In genomic region chr6:54040448-54040844, GRCm38 (mm10) we compare ENCODE assay signal across 8 mouse cellular contexts. TPM values are rescaled to one million over a fixed set of nuclear protein-coding genes. Genes with fewer than 3 reads are reported as not detected.
DNase-seq lines count a peak whose midpoint lies in the region; ATAC-seq lines count a peak whose summit lies in the region.

No protein-coding gene starts in this region.

- peak; percentile 27 for DNase-seq in retina, embryonic 14.5 days (ENCODE audit: low spot score)
- no peak for DNase-seq in retina, postnatal 1 day
- DNase-seq in frontal cortex, adult 2 months (ENCODE audit: extremely low spot score in 1 of 2, low spot score in 1 of 2) = no peak
- no peak for DNase-seq in right cerebral cortex, adult 2 months (ENCODE audit: low spot score in 2 of 2)

- H3K36me3 ChIP-seq in erythroblast, embryonic 14.5 days (ENCODE audit: control insufficient read depth) = no peaks in the 10 kb centered on the region
- no peaks in the 10 kb centered on the region for H3K36me3 ChIP-seq in limb, embryonic 12.5 days
- no peaks in the 10 kb centered on the region for H3K36me3 ChIP-seq in stomach, embryonic 14.5 days (ENCODE audit: control insufficient read depth, insufficient read depth, low read length)

- peaks cover 48% of the 10 kb centered on the region for H3K27me3 ChIP-seq in erythroblast, embryonic 14.5 days (ENCODE audit: control insufficient read depth)
- H3K27me3 ChIP-seq in limb, embryonic 12.5 days = peaks cover 28% of the 10 kb centered on the region
- H3K27me3 ChIP-seq in stomach, embryonic 14.5 days (ENCODE audit: control insufficient read depth, insufficient read depth, low read length) = no peaks in the 10 kb centered on the region

- no peaks in the 10 kb centered on the region for H3K4me1 ChIP-seq in erythroblast, embryonic 14.5 days (ENCODE audit: control insufficient read depth)
- H3K4me1 ChIP-seq in limb, embryonic 12.5 days (replicated peaks) = peaks cover 21% of the 10 kb centered on the region
- peaks cover 4% of the 10 kb centered on the region; the same call in 1 of the 2 replicates for H3K4me1 ChIP-seq in stomach, embryonic 14.5 days (ENCODE audit: control insufficient read depth, insufficient read depth, low read length)

- 0 out of 2 replicates have a peak overlapping the region, but pooled peaks have one; percentile 72 for H3K27ac ChIP-seq in limb, embryonic 12.5 days
- H3K27ac ChIP-seq in stomach, embryonic 14.5 days (ENCODE audit: low read length) = no peak overlapping the region

- peak overlapping the region; percentile 51 for H3K4me3 ChIP-seq in erythroblast, embryonic 14.5 days (replicated peaks)
- H3K4me3 ChIP-seq in limb, embryonic 12.5 days (replicated peaks) = peak overlapping the region; percentile 67
- peak overlapping the region; percentile 52 for H3K4me3 ChIP-seq in stomach, embryonic 14.5 days (ENCODE audit: low read depth, low read length)

- H3K9ac ChIP-seq in limb, embryonic 12.5 days (replicated peaks) = peak overlapping the region; percentile 90
- H3K9ac ChIP-seq in stomach, embryonic 14.5 days (replicated peaks; ENCODE audit: low read depth, low read length) = peak overlapping the region; percentile 60

- H3K9me3 ChIP-seq in erythroblast, embryonic 14.5 days (ENCODE audit: control insufficient read depth, low read length) = no peaks in the 10 kb centered on the region
- H3K9me3 ChIP-seq in limb, embryonic 12.5 days = no peaks in the 10 kb centered on the region; the same call in 1 of the 2 replicates
- no peaks in the 10 kb centered on the region for H3K9me3 ChIP-seq in stomach, embryonic 14.5 days (ENCODE audit: control insufficient read depth, low read depth, low read length)

- H3K4me2 ChIP-seq in limb, embryonic 12.5 days = peak overlapping the region; percentile 90
- peak overlapping the region; percentile 90 for H3K4me2 ChIP-seq in stomach, embryonic 14.5 days (replicated peaks; ENCODE audit: low read depth, low read length)

- ATAC-seq in erythroblast, adult 5-6 weeks (replicated peaks; ENCODE audit: low FRiP score, poor library complexity, severe bottlenecking) = no peak
- no peak for ATAC-seq in limb, embryonic 12.5 days (ENCODE audit: insufficient number of reproducible peaks, insufficient read depth, low FRiP score, low TSS enrichment, low read depth)
- ATAC-seq in stomach, embryonic 14.5 days (ENCODE audit: insufficient number of reproducible peaks, insufficient read depth, low FRiP score, low read depth) = no peak

- 14% methylated on average over 9 of the region's 9 CpGs for WGBS in limb, embryonic 12.5 days
- whole genome bisulfite sequencing in stomach, embryonic 14.5 days = 21% methylated on average over 9 of the region's 9 CpGs

RNA-seq across cellular contexts. Expression of gene Chn2, which starts 1.1 kb away (rescaled TPM):
- polyA plus RNA-seq in erythroblast, embryonic 14.5 days (2012) = not detected in 2 replicates
- 2.3 and 7.3 TPM in 2 replicates for total RNA-seq in erythroblast, adult 5-6 weeks (2015; ENCODE audit: low replicate concordance)
- total RNA-seq in erythroblast, adult 5-6 weeks (2017; ENCODE audit: low replicate concordance) = 1.8 and 2.5 TPM in 2 replicates
- polyA plus RNA-seq in limb, embryonic 12.5 days (2016; fragmentation: Nextera tagmentation; extraction: Ambion mirVana) = 11.9 and 12.0 TPM in 2 replicates
- polyA plus RNA-seq in stomach, embryonic 14.5 days (2014; fragmentation: Nextera tagmentation; extraction: Ambion mirVana) = 19.0 and 19.1 TPM in 2 replicates
- 47.0 and 52.9 TPM in 2 replicates for polyA plus RNA-seq in frontal cortex, adult 2 months (2012; rRNA removed)

Comparison
In these comparisons a context has a peak if more than half of its experiments do, and no peak if none do; other contexts are left out.
1. RNA of gene Chn2, which starts 1.1 kb away (polyA plus RNA-seq): 47.0 to 52.9 TPM in frontal cortex, adult 2 months, 19.0 to 19.1 TPM in stomach, embryonic 14.5 days and 11.9 to 12.0 TPM in limb, embryonic 12.5 days; not detected in erythroblast, embryonic 14.5 days; every median in the first group is over 10 times any median in the second.
2. Peak in every context shown above with its lines, with median percentiles within 50 percentile points of each other: H3K4me3 ChIP-seq.